Comparison of ENCODE assay signal across 8 mouse cellular contexts in the genomic region with DNA sequence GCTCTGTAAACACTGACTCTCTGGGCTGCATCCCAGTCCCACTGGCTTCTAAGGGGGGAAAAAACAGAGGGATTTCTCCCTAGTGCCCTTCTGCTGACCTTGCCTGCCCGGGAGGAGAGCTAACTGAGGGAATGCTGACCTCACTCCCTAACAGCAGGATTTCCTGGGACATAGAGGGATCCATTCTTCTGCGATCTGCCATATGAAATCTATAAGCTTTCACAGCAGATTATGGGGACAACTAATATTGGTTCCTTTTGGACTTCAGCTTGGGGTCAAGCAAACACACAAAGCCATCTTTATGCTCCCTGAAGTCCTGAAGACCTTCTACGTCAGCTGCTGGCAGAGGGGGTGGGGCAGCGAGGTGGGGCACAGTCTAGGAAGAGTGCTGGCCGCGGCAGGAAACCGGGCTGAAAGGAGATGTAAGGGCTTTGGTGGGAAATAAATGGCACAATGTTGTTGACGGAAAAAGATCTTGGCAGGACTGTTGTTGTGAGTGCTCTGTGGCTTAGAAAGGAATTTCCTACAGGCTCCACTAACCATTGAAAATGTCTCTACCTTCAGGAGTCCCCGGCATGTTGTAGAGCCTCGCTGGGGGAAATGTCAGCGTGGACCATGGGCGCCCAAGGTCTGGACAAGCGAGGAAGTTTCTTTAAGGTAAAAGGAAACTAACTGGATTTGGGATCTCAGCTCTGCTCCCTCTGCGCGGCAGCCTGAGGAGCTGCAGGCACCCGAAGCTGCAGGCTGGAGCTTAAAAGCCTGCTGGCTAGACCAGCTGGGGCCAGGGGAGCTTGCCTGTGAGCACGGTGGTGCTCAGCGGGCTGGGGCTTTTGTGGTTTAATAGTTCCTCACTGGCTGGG.
A peak's percentile ranks its signal among the peaks of the same experiment; 100 is the strongest.
DNase-seq lines count a peak whose midpoint lies in the region; ATAC-seq lines count a peak whose summit lies in the region.

No protein-coding gene starts in this region.

- H3K4me1 ChIP-seq in forebrain, embryonic 15.5 days, result peaks cover 12% of the 10 kb centered on the region

- peak; percentile 67 to 82 for DNase-seq in adrenal gland, postnatal 36 days
- peak; percentile 61 for DNase-seq in heart, postnatal 4 days
- peak; percentile 15 for DNase-seq in layer of hippocampus, adult 9-11 months
- DNase-seq in lung, postnatal 25 days (ENCODE audit: low spot score), result peak; percentile 79
- DNase-seq in right cerebral cortex, adult 2 months (ENCODE audit: low spot score in 2 of 2), result peak; percentile 12 to 31

- 0 out of 2 replicates have a peak overlapping the region, but pooled peaks have one; percentile 7 for H3K27ac ChIP-seq in forebrain, embryonic 15.5 days (replicated peaks)

- no peaks in the 10 kb centered on the region for H3K9me3 ChIP-seq in forebrain, embryonic 15.5 days

- no peaks in the 10 kb centered on the region for H3K27me3 ChIP-seq in forebrain, embryonic 15.5 days

- WGBS in forebrain, embryonic 15.5 days, result 2% methylated on average over 18 of the region's 18 CpGs

- peak; percentile 16 for ATAC-seq in CD4-positive, CD25-positive, alpha-beta regulatory T cell, adult 4 months
- ATAC-seq in forebrain, embryonic 15.5 days (replicated peaks), result peak; percentile 69
- ATAC-seq in monocyte, adult 5-6 weeks (replicated peaks; ENCODE audit: insufficient number of reproducible peaks, low FRiP score, low TSS enrichment, poor library complexity, severe bottlenecking), result no peak

- H3K36me3 ChIP-seq in forebrain, embryonic 15.5 days, result no peaks in the 10 kb centered on the region

- H3K4me3 ChIP-seq in forebrain, embryonic 15.5 days, result peak overlapping the region; percentile 28

- peak overlapping the region; percentile 35 for H3K9ac ChIP-seq in forebrain, embryonic 15.5 days (replicated peaks)

- H3K4me2 ChIP-seq in forebrain, embryonic 15.5 days (replicated peaks), result peak overlapping the region; percentile 52

Comparison
In these comparisons a context has a peak if more than half of its experiments do, and no peak if none do; other contexts are left out.
1. DNase-seq: peak in every context shown above with its lines; median percentile 79 in lung, postnatal 25 days; 74 in adrenal gland, postnatal 36 days; 61 in heart, postnatal 4 days; 22 in right cerebral cortex, adult 2 months; 15 in layer of hippocampus, adult 9-11 months.